Mouse (Mus musculus) midbrain, embryonic 13.5 days (tissue): ENCODE measurements around the gene Magohb. TPM values are rescaled to one million over a fixed set of nuclear protein-coding genes. Genes with fewer than 3 reads are reported as not detected.

Experiments
- polyA plus RNA-seq: library from polyadenylated mRNA; unstranded; fragments of >200 nt; fragmentation: Nextera tagmentation; extraction: Ambion mirVana; gene quantifications from 2 replicates; pipeline ENCODE4 v1.2.1, GENCODE M21; 2015

Magohb gene
- polyA plus RNA-seq, 1 experiment from 2014 or later = 49.0 TPM

Other genes with a start within 250 kb of the Magohb start
- not detected in 2 replicates for gene Klra2, start 45.9 kb downstream of the Magohb start, polyA plus RNA-seq
- gene Styk1, start 60.4 kb upstream of the Magohb start, polyA plus RNA-seq = 1.2 and 1.6 TPM in 2 replicates
- gene Ybx3, start 95.2 kb upstream of the Magohb start, polyA plus RNA-seq = 23.3 and 25.0 TPM in 2 replicates
- gene 5430401F13Rik, start 193.2 kb upstream of the Magohb start, polyA plus RNA-seq = not detected in 2 replicates
- gene Gm6619, start 193.2 kb upstream of the Magohb start, polyA plus RNA-seq = not detected in 2 replicates